Mouse (Mus musculus): Measurements from ENCODE around the gene Pgs1.

- TF ChIP-seq CTCF (IDR thresholded peaks at IDR 0.05; ENCODE audit: extremely low read depth, insufficient read depth, insufficient read length, insufficient replicate concordance) (no peak), POLR2A (IDR thresholded peaks at IDR 0.05; ENCODE audit: low read depth, low read length) (no peak)
Measured at GRCm38 (mm10) chr11:117975211-117975967, 10.7 kb upstream of the Pgs1 start.

All from spleen, adult 2 months (tissue).